Mouse (Mus musculus): ENCODE measurements around the gene Hemk1. TPM values are rescaled to one million over a fixed set of nuclear protein-coding genes. Genes with fewer than 3 reads are reported as not detected.

The Hemk1 gene
- 5.9 and 8.2 TPM in 2 replicates for polyA plus RNA-seq (2015; fragmentation: Nextera tagmentation; extraction: Ambion mirVana)

DNA sequence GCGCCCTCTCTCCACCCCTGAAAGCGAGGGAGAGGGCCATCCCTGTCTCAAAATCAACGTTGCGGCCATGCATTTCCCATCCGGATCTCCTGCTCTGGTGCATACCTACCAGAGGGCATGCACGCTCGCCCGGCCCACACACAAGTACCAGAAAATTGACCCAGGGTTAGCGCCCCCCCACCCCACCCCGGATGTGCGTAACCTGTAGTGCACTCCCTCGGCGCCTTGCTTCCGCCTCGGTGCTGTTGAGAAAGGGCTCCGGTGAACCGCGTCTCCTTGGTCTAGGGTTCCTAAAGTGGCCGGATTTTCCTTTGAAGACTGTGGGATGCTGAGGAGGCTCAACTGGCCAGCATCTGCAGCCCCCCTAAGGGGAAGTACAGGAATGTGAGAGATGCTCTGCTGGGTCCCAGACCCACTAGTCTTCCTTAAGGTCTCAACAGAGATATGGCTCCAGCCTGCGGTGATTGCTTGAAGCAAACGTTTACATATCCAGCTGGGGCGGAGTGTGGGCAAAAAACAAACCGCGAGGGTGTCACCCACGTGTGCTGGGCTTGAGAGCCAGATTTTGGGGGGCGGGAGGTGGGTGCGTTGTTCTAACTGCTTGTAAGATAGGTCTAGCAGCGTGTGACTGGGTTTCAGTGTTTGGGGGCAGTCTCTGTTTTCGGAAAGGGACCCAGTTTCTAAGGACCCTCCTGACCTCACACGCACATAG lies at the start of gene Hemk1:
Gene Hemk1, minus strand, starts transcription at position 179 of the 712 bp plus-strand sequence.
- WGBS = 4% methylated on average over 30 of the region's 30 CpGs
- TF ChIP-seq CTCF (IDR thresholded peaks at IDR 0.05; ENCODE audit: low read depth) = no peak; the same call in 1 of the 2 replicates
- H3K27me3 ChIP-seq (replicated peaks; ENCODE audit: control insufficient read depth, insufficient read depth, low read length) = no peaks in the 10 kb centered on the region; the same call in 1 of the 2 replicates
- H3K4me1 ChIP-seq (replicated peaks; ENCODE audit: control insufficient read depth, insufficient read depth, low read length) = peaks cover 3% of the 10 kb centered on the region; the same call in 1 of the 2 replicates
- no peaks in the 10 kb centered on the region for H3K9me3 ChIP-seq (ENCODE audit: control insufficient read depth)
- H3K4me3 ChIP-seq (ENCODE audit: low read depth, low read length) = peak within 1 kb of the TSS; percentile 50
- H3K36me3 ChIP-seq (ENCODE audit: control insufficient read depth, insufficient read depth) = 0 out of 2 replicates have a peak, but pooled peaks cover 10% of the 10 kb centered on the region
- H3K27ac ChIP-seq (ENCODE audit: low read depth, low read length) = no peak within 1 kb of the TSS
- ATAC-seq = peak; percentile 83
- H3K9ac ChIP-seq (ENCODE audit: low read depth, low read length) = peak within 1 kb of the TSS; percentile 55
- peak within 1 kb of the TSS; percentile 81 for H3K4me2 ChIP-seq (replicated peaks; ENCODE audit: low read depth)

DNA sequence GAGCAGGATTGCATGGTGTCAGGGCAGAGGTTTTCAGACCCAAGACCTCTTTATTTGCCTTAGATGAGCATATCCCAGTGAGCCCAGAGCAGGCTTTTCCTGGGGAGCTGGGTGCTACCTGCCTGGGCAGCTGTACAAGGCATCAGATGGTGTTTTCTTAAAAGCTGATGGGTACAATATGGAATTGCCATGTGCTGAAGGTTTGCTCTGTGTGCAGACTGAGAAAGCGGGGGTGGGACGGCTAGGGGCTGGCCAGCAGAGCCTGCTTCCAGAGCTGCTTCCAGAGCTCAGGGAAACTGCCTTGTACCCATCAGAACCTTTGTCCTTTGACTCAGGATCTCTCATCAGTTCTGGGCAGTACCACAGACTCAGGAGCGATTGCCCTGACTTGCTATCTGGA lies 49.6 kb upstream of the Hemk1 start:
- Histone ChIP-seq H3K4me1 (replicated peaks; ENCODE audit: control insufficient read depth, insufficient read depth, low read length) (no peaks in the 10 kb centered on the region), H3K9me3 (ENCODE audit: control insufficient read depth) (no peaks in the 10 kb centered on the region), H3K27ac (ENCODE audit: low read depth, low read length) (no peak overlapping the region), H3K9ac (ENCODE audit: low read depth, low read length) (no peak overlapping the region), H3K4me3 (ENCODE audit: low read depth, low read length) (no peak overlapping the region), H3K36me3 (ENCODE audit: control insufficient read depth, insufficient read depth) (no peaks in the 10 kb centered on the region), H3K4me2 (replicated peaks; ENCODE audit: low read depth) (no peak overlapping the region), H3K27me3 (replicated peaks; ENCODE audit: control insufficient read depth, insufficient read depth, low read length) (peaks cover 2% of the 10 kb centered on the region; the same call in 1 of the 2 replicates)
- ATAC-seq = no peak
- TF ChIP-seq CTCF (IDR thresholded peaks at IDR 0.05; ENCODE audit: low read depth) = no peak
- 87% methylated on average over 3 of the region's 3 CpGs for WGBS

DNA sequence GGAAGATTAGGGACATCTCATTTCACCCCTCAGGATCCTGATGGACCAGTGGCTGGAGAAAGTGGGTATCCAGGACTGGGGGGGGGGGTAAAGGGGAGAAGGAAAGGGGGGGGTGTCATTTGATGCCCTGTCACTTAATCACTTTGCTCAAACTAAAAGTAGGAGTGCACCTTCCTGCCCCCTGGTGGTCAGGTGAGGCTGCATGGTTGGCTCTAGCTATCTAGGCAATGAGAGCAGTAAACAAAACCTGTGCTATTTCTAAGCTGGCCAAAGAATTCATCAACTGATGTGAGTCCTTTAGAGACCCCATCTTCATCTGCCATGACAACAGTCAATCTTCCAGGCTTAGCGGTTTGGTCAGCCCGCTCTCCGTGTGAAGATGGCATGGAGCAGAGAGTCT lies 48.6 kb upstream of the Hemk1 start:
- H3K4me3 ChIP-seq (ENCODE audit: low read depth, low read length) = no peak overlapping the region
- H3K9me3 ChIP-seq (ENCODE audit: control insufficient read depth) = no peaks in the 10 kb centered on the region

DNA sequence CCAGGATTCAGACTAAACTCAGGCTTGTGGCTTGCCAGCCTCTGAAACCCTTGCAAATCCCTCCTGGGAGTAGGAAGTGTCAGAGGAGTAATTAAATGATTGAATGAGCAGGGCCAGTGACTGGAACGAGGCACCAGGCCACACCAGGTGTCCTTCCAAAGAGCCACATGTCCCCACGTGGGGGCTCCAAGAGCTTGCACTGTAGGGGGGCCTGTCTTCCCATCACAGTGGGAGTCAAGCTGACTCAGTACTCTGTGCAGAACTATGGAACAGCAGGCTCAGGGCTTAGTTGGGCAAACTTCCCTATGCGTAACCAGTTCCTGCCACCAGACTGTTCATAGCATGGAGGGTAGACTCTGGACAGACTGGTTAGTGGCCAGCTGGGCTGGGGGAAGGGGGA lies 46.2 kb upstream of the Hemk1 start:
- no peak for ATAC-seq
- Histone ChIP-seq H3K4me3 (ENCODE audit: low read depth, low read length) (no peak overlapping the region), H3K27ac (ENCODE audit: low read depth, low read length) (no peak overlapping the region), H3K4me1 (replicated peaks; ENCODE audit: control insufficient read depth, insufficient read depth, low read length) (no peaks in the 10 kb centered on the region), H3K9ac (ENCODE audit: low read depth, low read length) (no peak overlapping the region), H3K4me2 (replicated peaks; ENCODE audit: low read depth) (no peak overlapping the region), H3K9me3 (ENCODE audit: control insufficient read depth) (no peaks in the 10 kb centered on the region), H3K27me3 (replicated peaks; ENCODE audit: control insufficient read depth, insufficient read depth, low read length) (peaks cover 21% of the 10 kb centered on the region), H3K36me3 (ENCODE audit: control insufficient read depth, insufficient read depth) (no peaks in the 10 kb centered on the region)
- 36% methylated on average over 3 of the region's 3 CpGs for WGBS
- no peak for TF ChIP-seq CTCF (IDR thresholded peaks at IDR 0.05; ENCODE audit: low read depth)

More for the DNA sequence above, 48.6 kb upstream of the Hemk1 start:
- peak; percentile 70 for TF ChIP-seq CTCF (IDR thresholded peaks at IDR 0.05; ENCODE audit: low read depth)
- Histone ChIP-seq H3K9ac (ENCODE audit: low read depth, low read length) (no peak overlapping the region), H3K27ac (ENCODE audit: low read depth, low read length) (no peak overlapping the region), H3K4me2 (replicated peaks; ENCODE audit: low read depth) (no peak overlapping the region), H3K36me3 (ENCODE audit: control insufficient read depth, insufficient read depth) (no peaks in the 10 kb centered on the region), H3K4me1 (replicated peaks; ENCODE audit: control insufficient read depth, insufficient read depth, low read length) (no peaks in the 10 kb centered on the region), H3K27me3 (replicated peaks; ENCODE audit: control insufficient read depth, insufficient read depth, low read length) (peaks cover 11% of the 10 kb centered on the region; the same call in 1 of the 2 replicates)
- no peak for ATAC-seq
- 63% methylated on average over 3 of the region's 3 CpGs for WGBS

DNA sequence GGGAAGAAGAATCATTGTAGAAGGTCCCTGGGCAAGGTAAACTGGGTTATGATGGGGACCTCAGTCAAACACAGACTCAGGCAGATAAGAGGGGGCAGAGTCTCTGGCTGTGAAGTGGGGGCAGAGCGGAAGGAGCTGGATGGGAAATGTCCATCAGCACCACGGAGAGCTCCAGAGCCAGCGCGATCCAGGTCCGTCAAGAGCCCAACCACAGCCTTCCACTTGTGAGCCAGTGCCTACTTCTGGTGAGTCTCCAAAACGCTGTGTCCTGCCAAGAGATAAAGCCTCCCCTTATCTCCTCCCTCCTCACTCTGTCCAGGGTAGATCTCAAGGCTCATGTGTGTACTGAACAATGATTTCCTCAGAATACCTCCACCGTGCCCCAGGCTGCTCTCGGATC lies 43.6 kb upstream of the Hemk1 start:
- Histone ChIP-seq H3K27ac (ENCODE audit: low read depth, low read length) (no peak overlapping the region), H3K9me3 (ENCODE audit: control insufficient read depth) (no peaks in the 10 kb centered on the region), H3K27me3 (replicated peaks; ENCODE audit: control insufficient read depth, insufficient read depth, low read length) (peaks cover 43% of the 10 kb centered on the region), H3K4me1 (replicated peaks; ENCODE audit: control insufficient read depth, insufficient read depth, low read length) (no peaks in the 10 kb centered on the region), H3K9ac (ENCODE audit: low read depth, low read length) (no peak overlapping the region), H3K36me3 (ENCODE audit: control insufficient read depth, insufficient read depth) (no peaks in the 10 kb centered on the region), H3K4me2 (replicated peaks; ENCODE audit: low read depth) (no peak overlapping the region), H3K4me3 (ENCODE audit: low read depth, low read length) (no peak overlapping the region)
- TF ChIP-seq CTCF (IDR thresholded peaks at IDR 0.05; ENCODE audit: low read depth) = no peak
- ATAC-seq = no peak
- WGBS = 9% methylated on average over 8 of the region's 8 CpGs

DNA sequence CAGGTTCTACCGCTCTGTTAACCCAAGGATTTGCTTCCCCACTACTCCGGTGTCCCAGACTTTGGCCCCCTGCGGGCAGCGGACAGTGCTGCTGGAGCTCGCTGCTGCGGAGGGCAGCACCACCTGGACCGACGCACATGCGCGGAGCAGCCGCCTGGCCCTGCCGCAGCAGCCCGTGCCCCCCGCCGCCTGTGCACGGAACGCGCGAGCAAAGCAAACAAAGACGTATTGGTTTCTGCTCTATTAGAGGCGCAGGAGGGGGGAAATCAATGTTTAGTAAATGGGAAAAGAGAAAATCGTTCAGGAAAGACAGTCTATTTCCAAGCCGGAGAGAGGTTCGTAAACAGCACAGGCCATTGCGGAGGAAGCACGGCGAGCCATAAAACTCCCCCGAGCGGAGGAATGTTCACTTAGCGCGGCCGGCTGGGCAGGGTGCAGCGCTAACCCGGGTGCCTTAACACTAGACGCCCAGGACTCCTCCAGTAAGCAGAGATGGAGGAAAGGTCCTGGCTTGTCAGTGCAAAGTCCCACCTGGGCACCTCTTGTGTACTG lies 39.9 kb upstream of the Hemk1 start:
- no peak for ATAC-seq
- Histone ChIP-seq H3K36me3 (ENCODE audit: control insufficient read depth, insufficient read depth) (no peaks in the 10 kb centered on the region), H3K9me3 (ENCODE audit: control insufficient read depth) (no peaks in the 10 kb centered on the region), H3K27me3 (replicated peaks; ENCODE audit: control insufficient read depth, insufficient read depth, low read length) (peaks cover 56% of the 10 kb centered on the region), H3K27ac (ENCODE audit: low read depth, low read length) (no peak overlapping the region), H3K4me1 (replicated peaks; ENCODE audit: control insufficient read depth, insufficient read depth, low read length) (no peaks in the 10 kb centered on the region), H3K4me3 (ENCODE audit: low read depth, low read length) (peak overlapping the region; percentile 30), H3K9ac (ENCODE audit: low read depth, low read length) (no peak overlapping the region), H3K4me2 (replicated peaks; ENCODE audit: low read depth) (peak overlapping the region; percentile 55)
- under 1% methylated on average over 35 of the region's 35 CpGs for WGBS
- no peak for TF ChIP-seq CTCF (IDR thresholded peaks at IDR 0.05; ENCODE audit: low read depth)
